Mouse (Mus musculus) bone marrow macrophage, adult 2 months (primary cell): Measurements from ENCODE around the gene Mki67.

ENCODE experiments used
- CTCF ChIP-seq: IDR thresholded peaks from 2 replicates; pipeline ENCODE4 v1.5.1; 2012; ENCODE audit warnings: low read depth, mild to moderate bottlenecking, low read length, moderate library complexity
- POLR2A ChIP-seq: IDR thresholded peaks from 2 replicates; pipeline ENCODE4 v1.6.1; 2012; ENCODE audit warnings: mild to moderate bottlenecking, low read depth, low read length, borderline replicate concordance

DNA sequence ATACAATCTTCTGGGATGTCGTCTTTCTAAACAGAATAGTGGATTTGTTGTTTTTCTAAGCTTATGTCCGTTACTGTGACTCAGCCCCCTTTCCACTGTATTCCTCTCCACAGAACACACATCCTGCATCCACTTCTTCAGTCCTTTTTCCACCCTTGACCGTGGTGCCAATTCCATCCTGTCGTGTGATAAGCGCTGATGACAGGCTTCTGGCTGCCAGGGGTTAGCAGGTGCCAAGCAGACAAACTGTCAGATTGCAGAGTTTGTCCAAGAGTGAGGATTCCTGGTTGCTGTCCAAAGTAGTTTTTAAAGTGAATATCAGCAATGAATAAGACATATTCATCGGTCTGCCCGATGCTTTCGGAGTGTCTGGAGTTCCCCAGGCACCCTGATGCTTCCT, 39.4 kb downstream of the Mki67 start:
- TF ChIP-seq CTCF (no peak), POLR2A (no peak)
